Mouse (Mus musculus) heart, postnatal 0 days (tissue): ENCODE data around the gene Pik3c2g.

Source experiments
- CTCF ChIP-seq: IDR thresholded peaks from 2 replicates; pipeline ENCODE4 v1.5.1; 2016; ENCODE audit warnings: antibody characterized with exemption, control low read depth, low read depth
- EP300 ChIP-seq: IDR thresholded peaks from 2 replicates; pipeline ENCODE4 v1.6.1; 2016; ENCODE audit warnings: antibody characterized with exemption, low read depth

- no peak for TF ChIP-seq CTCF
- no peak for TF ChIP-seq EP300
These were observed 347.8 kb downstream of the Pik3c2g start for GRCm38 (mm10) chr6:139934861-139935260.
